Mouse (Mus musculus) gastrocnemius, adult 8-10 months (tissue): ENCODE measurements at regions not wholly inside any gene's neighbourhood (a gene's known extent, or its start where the extent isn't known, plus 50 kb on each side); places are given as distances from the start of the nearest gene placed in this dataset.

Experiments used
- DNase-seq, 2 experiments: peaks; one replicate each; pipeline ENCODE4 v3.0.0; 2022; ENCODE audit warnings: low spot score in 2 of 2

GRCm38 (mm10) chr1:144452141-144452540 lies 115.3 kb downstream of the Rgs21 start:
- no peak for DNase-seq

- DNase-seq = no peak
Observed at GRCm38 (mm10) chr1:144451731-144452130, 115.7 kb downstream of the Rgs21 start.

- DNase-seq = no peak
Observed at GRCm38 (mm10) chr1:144436617-144437016, 130.8 kb downstream of the Rgs21 start.

- DNase-seq = no peak
Observed at GRCm38 (mm10) chr1:144432816-144433215, 134.7 kb downstream of the Rgs21 start.

- no peak for DNase-seq
Observed at GRCm38 (mm10) chr1:144431535-144432276, 135.8 kb downstream of the Rgs21 start.

- DNase-seq = no peak
Observed at GRCm38 (mm10) chr1:144421374-144421773, 146.1 kb downstream of the Rgs21 start.

GRCm38 (mm10) chr1:144406387-144407383 lies 157.6 kb upstream of the Rgs1 start:
- peak; percentile 8 to 40 for DNase-seq

- no peak for DNase-seq
Observed at GRCm38 (mm10) chr1:144405724-144406123, 156.7 kb upstream of the Rgs1 start.

- no peak for DNase-seq
Observed at GRCm38 (mm10) chr1:144405031-144405430, 156.0 kb upstream of the Rgs1 start.

GRCm38 (mm10) chr1:144379991-144380594 lies 131.1 kb upstream of the Rgs1 start:
- DNase-seq = no peak

GRCm38 (mm10) chr1:144374121-144374520 lies 125.1 kb upstream of the Rgs1 start:
- no peak for DNase-seq

- no peak for DNase-seq
Observed at GRCm38 (mm10) chr1:144367492-144367891, 118.5 kb upstream of the Rgs1 start.

- DNase-seq = no peak
Observed at GRCm38 (mm10) chr1:144355560-144356310, 106.7 kb upstream of the Rgs1 start.

- DNase-seq = no peak
Observed at GRCm38 (mm10) chr1:144355041-144355440, 106.0 kb upstream of the Rgs1 start.

GRCm38 (mm10) chr1:144353320-144353719 lies 104.3 kb upstream of the Rgs1 start:
- no peak for DNase-seq

GRCm38 (mm10) chr1:144343820-144344219 lies 94.8 kb upstream of the Rgs1 start:
- no peak for DNase-seq

GRCm38 (mm10) chr1:144343299-144343698 lies 94.3 kb upstream of the Rgs1 start:
- no peak for DNase-seq

GRCm38 (mm10) chr1:144337572-144337971 lies 88.5 kb upstream of the Rgs1 start:
- DNase-seq = no peak

- DNase-seq = no peak
Observed at GRCm38 (mm10) chr1:144330365-144331050, 81.5 kb upstream of the Rgs1 start.

GRCm38 (mm10) chr1:144319406-144319805 lies 70.4 kb upstream of the Rgs1 start:
- DNase-seq = no peak

- no peak for DNase-seq
Observed at GRCm38 (mm10) chr1:144318289-144318688, 69.2 kb upstream of the Rgs1 start.
